Mouse (Mus musculus) intestine, embryonic 15.5 days (tissue): ENCODE data around the gene Mogat1. TPM values are rescaled to one million over a fixed set of nuclear protein-coding genes. Genes with fewer than 3 reads are reported as not detected.
"Not testable (repeated sequence)": the region's sequence is repeated elsewhere in the genome, so short reads cannot be mapped to it uniquely, and the experiment has no call there.

Experiments
- ATAC-seq: fragments of 200-750 bp; cut with Nextera tagmentation; 2 replicates; pipeline ENCODE4 v1.8.0; 2017; ENCODE audit warnings: moderate TSS enrichment, moderate library complexity
- H3K27ac ChIP-seq: fragments of 300-500 bp; sonication (generic); 2 replicates; pipeline ENCODE4 v1.5.1; 2015; ENCODE audit warnings: mild to moderate bottlenecking, inconsistent platforms
- H3K27me3 ChIP-seq: fragments of 300-500 bp; sonication (generic); replicated peaks from 2 replicates; pipeline ENCODE4 v1.6.1; 2015; ENCODE audit warnings: inconsistent platforms
- H3K36me3 ChIP-seq: fragments of 300-500 bp; sonication (generic); 2 replicates; pipeline ENCODE4 v1.6.1; 2015; ENCODE audit warnings: inconsistent platforms
- H3K4me1 ChIP-seq: fragments of 300-500 bp; sonication (generic); replicated peaks from 2 replicates; pipeline ENCODE4 v1.6.1; 2015; ENCODE audit warnings: inconsistent platforms
- H3K4me2 ChIP-seq: fragments of 300-500 bp; sonication (generic); replicated peaks from 2 replicates; pipeline ENCODE4 v1.6.1; 2015; ENCODE audit warnings: mild to moderate bottlenecking, inconsistent platforms
- H3K4me3 ChIP-seq: fragments of 300-500 bp; sonication (generic); replicated peaks from 2 replicates; pipeline ENCODE4 v1.5.1; 2015; ENCODE audit warnings: inconsistent platforms
- H3K9ac ChIP-seq: fragments of 300-500 bp; sonication (generic); 2 replicates; pipeline ENCODE4 v1.6.1; 2015; ENCODE audit warnings: inconsistent platforms
- H3K9me3 ChIP-seq: fragments of 300-500 bp; sonication (generic); 2 replicates; pipeline ENCODE4 v1.6.1; 2016; ENCODE audit warnings: inconsistent platforms
- WGBS: fragments of 180-500 bp; shearing (Covaris S2); methylation state at CpG from one replicate; pipeline ENCODE4 v1.1.7; 2015; 5-methylcytosine and 5-hydroxymethylcytosine counted together
- polyA plus RNA-seq: library from polyadenylated mRNA; unstranded; fragments of >200 nt; fragmentation: Nextera tagmentation; extraction: Ambion mirVana; gene quantifications from 2 replicates; pipeline ENCODE4 v1.2.1, GENCODE M21; 2015

The Mogat1 gene
- not detected in 2 replicates for polyA plus RNA-seq

- WGBS = 65% methylated on average over 5 of the region's 5 CpGs
- no peak within 1 kb of the TSS for H3K27ac ChIP-seq
- no peaks in the 10 kb centered on the region for H3K27me3 ChIP-seq
- H3K4me1 ChIP-seq = 0 out of 2 replicates have a peak, but pooled peaks cover 4% of the 10 kb centered on the region
- H3K4me3 ChIP-seq = peak within 1 kb of the TSS; percentile 29
- H3K9ac ChIP-seq = no peak within 1 kb of the TSS
- H3K36me3 ChIP-seq = no peaks in the 10 kb centered on the region
- ATAC-seq = no peak
- H3K4me2 ChIP-seq = peak within 1 kb of the TSS; percentile 73
- no peaks in the 10 kb centered on the region for H3K9me3 ChIP-seq
These were observed at the start of gene Mogat1 for GRCm38 (mm10) chr1:78510862-78511261. TSS of gene Mogat1 (plus strand) at chr1:78510991.

- no peaks in the 10 kb centered on the region for H3K4me1 ChIP-seq
- H3K36me3 ChIP-seq = peaks cover 22% of the 10 kb centered on the region
- no peak for ATAC-seq
- H3K27me3 ChIP-seq = no peaks in the 10 kb centered on the region
- H3K9me3 ChIP-seq = no peaks in the 10 kb centered on the region
- no peak overlapping the region for H3K9ac ChIP-seq
- no peak overlapping the region for H3K27ac ChIP-seq
- no peak overlapping the region for H3K4me3 ChIP-seq
- H3K4me2 ChIP-seq = no peak overlapping the region
- 91% methylated on average over 5 of the region's 5 CpGs for WGBS
These were observed 38.4 kb upstream of the Mogat1 start for GRCm38 (mm10) chr1:78472441-78472840.

- Histone ChIP-seq H3K27ac (peak overlapping the region; percentile 63), H3K9ac (no peak overlapping the region), H3K4me3 (no peak overlapping the region), H3K9me3 (no peaks in the 10 kb centered on the region), H3K27me3 (no peaks in the 10 kb centered on the region), H3K4me1 (peaks cover 13% of the 10 kb centered on the region; the same call in 1 of the 2 replicates), H3K4me2 (peak overlapping the region; percentile 14; the same call in 1 of the 2 replicates), H3K36me3 (peaks cover 4% of the 10 kb centered on the region; the same call in 1 of the 2 replicates)
- WGBS = 60% methylated on average over 3 of the region's 3 CpGs
- peak; percentile 89 for ATAC-seq
These were observed 27.4 kb upstream of the Mogat1 start for GRCm38 (mm10) chr1:78483430-78483829.

GRCm38 (mm10) chr1:78484361-78484760 is 26.4 kb upstream of the Mogat1 start:
- Histone ChIP-seq H3K4me3 (no peak overlapping the region), H3K4me1 (peaks cover 13% of the 10 kb centered on the region; the same call in 1 of the 2 replicates), H3K27me3 (no peaks in the 10 kb centered on the region), H3K36me3 (peaks cover 4% of the 10 kb centered on the region; the same call in 1 of the 2 replicates), H3K9ac (no peak overlapping the region), H3K27ac (peak overlapping the region; percentile 63), H3K9me3 (no peaks in the 10 kb centered on the region), H3K4me2 (peak overlapping the region; percentile 14; the same call in 1 of the 2 replicates)
- 44% methylated on average over 2 of the region's 2 CpGs for WGBS
- ATAC-seq = no peak

- peaks cover 18% of the 10 kb centered on the region; the same call in 1 of the 2 replicates for H3K4me1 ChIP-seq
- no peaks in the 10 kb centered on the region for H3K9me3 ChIP-seq
- no peaks in the 10 kb centered on the region for H3K27me3 ChIP-seq
- H3K9ac ChIP-seq = peak overlapping the region; percentile 74
- WGBS = under 1% methylated on average over 28 of the region's 28 CpGs
- peak overlapping the region; percentile 71 for H3K4me3 ChIP-seq
- peak overlapping the region; percentile 67 for H3K4me2 ChIP-seq
- ATAC-seq = no peak
- peak overlapping the region; percentile 49; the same call in 1 of the 2 replicates for H3K27ac ChIP-seq
- no peaks in the 10 kb centered on the region for H3K36me3 ChIP-seq
These were observed 22.4 kb upstream of the Mogat1 start for GRCm38 (mm10) chr1:78488427-78488751.

- Histone ChIP-seq H3K27me3 (no peaks in the 10 kb centered on the region), H3K36me3 (no peaks in the 10 kb centered on the region), H3K9me3 (no peaks in the 10 kb centered on the region), H3K27ac (peak within 1 kb of the TSS; percentile 49), H3K9ac (peak within 1 kb of the TSS; percentile 74), H3K4me1 (peaks cover 15% of the 10 kb centered on the region; the same call in 1 of the 2 replicates), H3K4me3 (peak within 1 kb of the TSS; percentile 71), H3K4me2 (peak within 1 kb of the TSS; percentile 67)
- WGBS = under 1% methylated on average over 31 of the region's 31 CpGs
- ATAC-seq = peak; percentile 97
These were observed 21.9 kb upstream of the Mogat1 start, which contains the start of gene Farsb for GRCm38 (mm10) chr1:78488752-78489492. TSS of gene Farsb (minus strand) at chr1:78488897.

GRCm38 (mm10) chr1:78490143-78490542 is 20.6 kb upstream of the Mogat1 start:
- Histone ChIP-seq H3K4me2 (peak overlapping the region; percentile 67; the same call in 1 of the 2 replicates), H3K36me3 (no peaks in the 10 kb centered on the region), H3K9ac (no peak overlapping the region), H3K4me1 (peaks cover 9% of the 10 kb centered on the region; the same call in 1 of the 2 replicates), H3K27me3 (no peaks in the 10 kb centered on the region), H3K9me3 (no peaks in the 10 kb centered on the region), H3K4me3 (no peak overlapping the region), H3K27ac (no peak overlapping the region)
- 70% methylated on average over 1 of the region's 1 CpGs for WGBS
- ATAC-seq = no peak

GRCm38 (mm10) chr1:78501036-78501435 is 9.8 kb upstream of the Mogat1 start:
- Histone ChIP-seq H3K27ac (no peak overlapping the region), H3K9me3 (no peaks in the 10 kb centered on the region), H3K4me1 (no peaks in the 10 kb centered on the region), H3K27me3 (no peaks in the 10 kb centered on the region), H3K4me3 (no peak overlapping the region), H3K4me2 (no peak overlapping the region), H3K36me3 (no peaks in the 10 kb centered on the region), H3K9ac (no peak overlapping the region)
- WGBS = 92% methylated on average over 16 of the region's 16 CpGs
- ATAC-seq = no peak

- H3K4me1 ChIP-seq, H3K36me3 ChIP-seq, H3K4me2 ChIP-seq, H3K9ac ChIP-seq, H3K27me3 ChIP-seq, ATAC-seq, H3K4me3 ChIP-seq, H3K27ac ChIP-seq, H3K9me3 ChIP-seq: not testable (repeated sequence)
- 84% methylated on average over 12 of the region's 12 CpGs for WGBS
These were observed 8.9 kb upstream of the Mogat1 start for GRCm38 (mm10) chr1:78501856-78502255.

GRCm38 (mm10) chr1:78502527-78502926 is 8.3 kb upstream of the Mogat1 start:
- Histone ChIP-seq H3K4me3 (no peak overlapping the region), H3K4me2 (no peak overlapping the region), H3K4me1 (no peaks in the 10 kb centered on the region), H3K9ac (no peak overlapping the region), H3K27me3 (no peaks in the 10 kb centered on the region), H3K36me3 (no peaks in the 10 kb centered on the region), H3K27ac (no peak overlapping the region), H3K9me3 (no peaks in the 10 kb centered on the region)
- 83% methylated on average over 6 of the region's 6 CpGs for WGBS
- ATAC-seq = peak; percentile 80

GRCm38 (mm10) chr1:78507137-78507536 is 3.7 kb upstream of the Mogat1 start:
- H3K4me2 ChIP-seq = no peak overlapping the region
- 0 out of 2 replicates have a peak, but pooled peaks cover 4% of the 10 kb centered on the region for H3K4me1 ChIP-seq
- no peaks in the 10 kb centered on the region for H3K27me3 ChIP-seq
- H3K4me3 ChIP-seq = no peak overlapping the region
- H3K27ac ChIP-seq = no peak overlapping the region
- H3K9ac ChIP-seq = no peak overlapping the region
- no peaks in the 10 kb centered on the region for H3K36me3 ChIP-seq
- WGBS = 48% methylated on average over 1 of the region's 1 CpGs
- ATAC-seq = peak; percentile 77
- no peaks in the 10 kb centered on the region for H3K9me3 ChIP-seq

GRCm38 (mm10) chr1:78511621-78512160 is 900 bp downstream of the Mogat1 start, which contains the start of gene BC035947:
TSS of gene BC035947 (minus strand) at chr1:78512158.
- Histone ChIP-seq H3K4me3 (peak within 1 kb of the TSS; percentile 29), H3K4me1 (0 out of 2 replicates have a peak, but pooled peaks cover 4% of the 10 kb centered on the region), H3K9ac (no peak within 1 kb of the TSS), H3K9me3 (no peaks in the 10 kb centered on the region; the same call in 1 of the 2 replicates), H3K27me3 (no peaks in the 10 kb centered on the region), H3K4me2 (peak within 1 kb of the TSS; percentile 73), H3K27ac (no peak within 1 kb of the TSS), H3K36me3 (no peaks in the 10 kb centered on the region)
- ATAC-seq = peak; percentile 46; the same call in 1 of the 2 replicates
- 4% methylated on average over 25 of the region's 25 CpGs for WGBS
